Mouse (Mus musculus) bone marrow macrophage, adult 2 months (primary cell): ENCODE data around the gene Immp2l.

Experiments
- CTCF ChIP-seq: IDR thresholded peaks from 2 replicates; pipeline ENCODE4 v1.5.1; 2012; ENCODE audit warnings: low read depth, mild to moderate bottlenecking, low read length, moderate library complexity
- POLR2A ChIP-seq: IDR thresholded peaks from 2 replicates; pipeline ENCODE4 v1.6.1; 2012; ENCODE audit warnings: mild to moderate bottlenecking, low read depth, low read length, borderline replicate concordance

DNA sequence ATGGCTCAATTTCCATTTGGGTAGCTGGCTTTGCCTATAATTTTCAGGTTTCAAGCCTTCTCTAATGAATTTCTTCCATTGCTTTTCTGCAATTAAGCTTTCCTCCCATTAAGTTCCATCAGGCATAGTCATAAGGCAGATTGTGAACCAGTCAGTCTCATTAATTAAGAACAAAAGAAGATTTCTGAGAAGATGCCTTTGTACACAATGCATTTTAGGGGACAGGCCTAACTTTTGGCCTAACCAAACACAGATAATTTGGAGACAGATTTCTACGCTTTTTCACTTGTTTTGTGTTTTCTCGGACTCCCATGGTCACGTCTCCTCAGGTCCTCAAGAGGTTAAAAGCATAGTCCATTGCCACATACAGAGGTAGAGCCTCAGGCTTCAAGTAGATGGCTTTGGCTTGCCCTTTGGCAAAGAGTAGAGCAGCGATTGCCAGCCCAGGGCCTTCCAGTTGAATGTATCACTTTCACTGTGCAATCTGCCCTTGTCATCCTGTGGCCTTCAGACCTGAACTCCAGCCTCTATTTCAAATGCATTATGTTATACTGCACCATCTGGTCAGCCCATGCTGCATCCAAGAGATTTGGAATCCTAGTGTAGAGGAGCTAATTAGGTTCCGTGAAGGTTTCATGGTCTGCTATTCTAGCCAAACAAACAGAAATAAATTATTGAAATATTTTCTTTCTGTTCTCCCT lies 750.9 kb downstream of the Immp2l start:
- TF ChIP-seq CTCF = no peak
- no peak for TF ChIP-seq POLR2A
